Mouse (Mus musculus) hindbrain, embryonic 16.5 days (tissue): ENCODE results near the gene C1qtnf3. TPM values are rescaled to one million over a fixed set of nuclear protein-coding genes. Genes with fewer than 3 reads are reported as not detected.

ENCODE experiments used
- ATAC-seq: fragments of 200-750 bp; cut with Nextera tagmentation; 2 replicates; pipeline ENCODE4 v1.8.0; 2017; ENCODE audit warnings: moderate TSS enrichment, moderate library complexity
- H3K27ac ChIP-seq: fragments of 300-500 bp; sonication (generic); 2 replicates; pipeline ENCODE4 v1.5.1; 2014; ENCODE audit warnings: low read depth, mild to moderate bottlenecking, control low read depth, low read length, moderate library complexity
- H3K27me3 ChIP-seq: fragments of 300-500 bp; sonication (generic); replicated peaks from 2 replicates; pipeline ENCODE4 v1.6.1; 2014; ENCODE audit warnings: low read length; ENCODE audit not compliant: control insufficient read depth, insufficient read depth
- H3K36me3 ChIP-seq: fragments of 300-500 bp; sonication (generic); 2 replicates; pipeline ENCODE4 v1.6.1; 2014; ENCODE audit warnings: mild to moderate bottlenecking, low read length, moderate library complexity, mixed read lengths; ENCODE audit not compliant: control insufficient read depth, insufficient read depth
- H3K4me1 ChIP-seq: fragments of 300-500 bp; sonication (generic); 2 replicates; pipeline ENCODE4 v1.6.1; 2014; ENCODE audit warnings: low read depth, low read length; ENCODE audit not compliant: control insufficient read depth, insufficient read depth
- H3K4me2 ChIP-seq: fragments of 300-500 bp; sonication (generic); 2 replicates; pipeline ENCODE4 v1.6.1; 2014; ENCODE audit warnings: mild to moderate bottlenecking, low read length, control low read depth, moderate library complexity
- H3K4me3 ChIP-seq: fragments of 300-500 bp; sonication (generic); 2 replicates; pipeline ENCODE4 v1.5.1; 2014; ENCODE audit warnings: mild to moderate bottlenecking, low read length, control low read depth, moderate library complexity
- H3K9ac ChIP-seq: fragments of 300-500 bp; sonication (generic); 2 replicates; pipeline ENCODE4 v1.6.1; 2014; ENCODE audit warnings: low read depth, mild to moderate bottlenecking, control low read depth, low read length, moderate library complexity
- H3K9me3 ChIP-seq: fragments of 300-500 bp; sonication (generic); 2 replicates; pipeline ENCODE4 v1.6.1; 2014; ENCODE audit warnings: mild to moderate bottlenecking, low read length, moderate library complexity; ENCODE audit not compliant: control insufficient read depth
- WGBS: fragments of 180-500 bp; shearing (Covaris S2); extraction: QIAGEN DNeasy Blood & Tissue Kit; methylation state at CpG from one replicate; pipeline ENCODE4 v1.1.7; 2014; 5-methylcytosine and 5-hydroxymethylcytosine counted together
- polyA plus RNA-seq: library from polyadenylated mRNA; unstranded; fragments of >200 nt; fragmentation: Nextera tagmentation; extraction: Ambion mirVana; gene quantifications from 2 replicates; pipeline ENCODE4 v1.2.1, GENCODE M21; 2015

C1qtnf3 gene
- polyA plus RNA-seq, 1 experiment from 2014 or later, result 1.7 TPM

GRCm38 (mm10) chr15:10953465-10953864 lies 1.3 kb downstream of the C1qtnf3 start:
- WGBS, result 65% methylated on average over 1 of the region's 1 CpGs
- Histone ChIP-seq H3K36me3 (no peaks in the 10 kb centered on the region), H3K27ac (no peak overlapping the region), H3K4me1 (peaks cover 4% of the 10 kb centered on the region), H3K9ac (no peak overlapping the region), H3K9me3 (no peaks in the 10 kb centered on the region), H3K4me3 (no peak overlapping the region), H3K4me2 (no peak overlapping the region), H3K27me3 (no peaks in the 10 kb centered on the region)
- no peak for ATAC-seq

DNA sequence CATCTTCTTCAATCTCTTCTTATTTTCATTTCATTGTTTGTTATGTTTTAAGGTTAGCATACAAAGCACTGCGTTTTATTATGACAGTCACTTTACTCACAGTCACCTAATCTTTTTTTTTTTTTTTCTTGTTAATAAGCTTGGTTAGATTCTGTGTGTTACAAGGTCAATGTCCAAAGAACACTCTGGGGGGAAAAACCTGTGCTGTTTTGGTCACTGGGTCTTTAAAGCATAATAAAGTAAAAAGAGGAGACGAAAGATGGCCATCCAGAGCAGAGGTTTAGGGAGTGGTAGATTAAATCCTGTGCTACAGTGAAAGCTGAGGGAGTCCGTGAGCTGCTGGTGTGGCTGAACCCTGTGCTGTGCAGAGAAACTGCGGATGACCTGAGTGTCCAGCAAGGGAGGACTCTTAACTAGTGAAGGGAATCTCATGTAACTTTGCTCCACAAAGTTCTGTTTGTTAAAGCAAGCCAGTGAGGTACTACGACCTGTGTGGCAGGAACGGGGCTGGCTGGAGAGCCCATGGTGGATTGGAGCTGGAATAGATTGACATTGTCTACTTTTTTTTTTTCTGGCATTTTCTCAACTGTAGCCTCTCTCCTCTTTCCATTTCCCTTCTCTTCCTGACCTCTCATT lies 2.4 kb downstream of the C1qtnf3 start:
- Histone ChIP-seq H3K36me3 (no peaks in the 10 kb centered on the region), H3K4me2 (no peak overlapping the region), H3K4me3 (no peak overlapping the region), H3K9me3 (no peaks in the 10 kb centered on the region), H3K4me1 (peaks cover 4% of the 10 kb centered on the region), H3K9ac (no peak overlapping the region), H3K27ac (no peak overlapping the region), H3K27me3 (no peaks in the 10 kb centered on the region)
- ATAC-seq, result no peak
- WGBS, result 90% methylated on average over 6 of the region's 6 CpGs

DNA sequence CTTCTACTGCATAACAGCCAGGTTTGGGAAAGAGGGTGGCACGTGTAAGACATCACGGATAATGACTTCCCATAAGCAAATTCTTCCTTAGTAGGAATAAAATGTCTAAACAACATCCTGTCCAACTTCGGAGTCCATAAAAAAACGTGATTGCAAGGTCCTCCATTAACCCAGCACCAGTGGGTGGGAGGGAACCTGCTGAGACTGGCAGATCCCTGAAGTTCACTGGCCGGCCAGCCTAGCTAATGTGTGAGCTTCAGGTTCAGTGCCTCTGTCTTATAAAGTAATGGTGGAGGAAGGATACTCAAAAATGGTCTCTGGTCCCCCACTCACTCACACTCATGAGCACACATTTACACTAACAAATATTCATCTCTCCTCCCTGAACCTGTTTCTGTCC lies 3.0 kb downstream of the C1qtnf3 start:
- Histone ChIP-seq H3K4me2 (no peak overlapping the region), H3K27me3 (no peaks in the 10 kb centered on the region), H3K4me1 (peaks cover 4% of the 10 kb centered on the region), H3K4me3 (no peak overlapping the region), H3K9ac (no peak overlapping the region), H3K9me3 (no peaks in the 10 kb centered on the region), H3K27ac (no peak overlapping the region), H3K36me3 (no peaks in the 10 kb centered on the region)
- no peak for ATAC-seq
- whole genome bisulfite sequencing, result 74% methylated on average over 5 of the region's 5 CpGs

- Histone ChIP-seq H3K36me3 (no peaks in the 10 kb centered on the region), H3K4me2 (no peak overlapping the region), H3K27me3 (no peaks in the 10 kb centered on the region), H3K4me3 (no peak overlapping the region), H3K27ac (no peak overlapping the region), H3K4me1 (peaks cover 4% of the 10 kb centered on the region), H3K9ac (no peak overlapping the region), H3K9me3 (no peaks in the 10 kb centered on the region)
- no peak for ATAC-seq
- 45% methylated on average over 3 of the region's 3 CpGs for WGBS
Observed at GRCm38 (mm10) chr15:10956706-10957105, 4.6 kb downstream of the C1qtnf3 start.

DNA sequence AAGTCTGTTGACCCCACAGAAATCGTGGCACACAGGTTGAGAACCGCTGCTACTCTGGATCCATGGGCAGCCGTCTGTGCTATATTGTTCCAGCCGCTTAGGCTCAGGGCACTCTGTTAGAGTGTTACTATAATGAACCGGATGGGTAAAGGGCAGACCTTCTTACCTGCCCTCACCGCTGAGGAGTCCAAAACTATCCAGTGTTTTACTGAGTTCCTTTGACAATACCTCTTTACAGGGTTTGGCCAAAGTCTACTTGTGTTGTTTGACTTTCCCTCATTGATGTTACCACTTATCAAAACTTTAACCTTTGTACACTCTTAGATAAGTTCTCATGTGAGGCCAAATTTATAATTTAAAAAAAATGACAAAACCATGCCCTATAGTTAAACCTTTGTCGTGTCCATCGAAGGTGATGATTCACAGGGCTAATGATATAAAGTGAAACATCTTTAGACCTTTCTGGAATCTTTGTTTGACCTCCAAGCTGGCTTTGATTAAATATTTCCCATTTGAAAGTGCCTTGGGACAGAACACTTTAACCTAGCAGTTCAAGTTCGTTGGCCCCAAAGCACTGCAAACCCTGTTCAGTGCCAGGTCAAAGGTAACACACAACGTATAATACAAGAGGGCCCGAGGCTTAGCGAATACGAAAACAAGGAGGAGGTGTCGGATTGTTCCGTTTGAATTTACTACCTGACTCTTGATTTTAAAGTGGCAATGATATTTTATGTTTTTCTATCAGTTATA lies 7.3 kb downstream of the C1qtnf3 start:
- no peak overlapping the region for H3K4me3 ChIP-seq
- no peaks in the 10 kb centered on the region for H3K27me3 ChIP-seq
- no peak overlapping the region for H3K4me2 ChIP-seq
- H3K9me3 ChIP-seq, result no peaks in the 10 kb centered on the region
- ATAC-seq, result no peak
- H3K4me1 ChIP-seq, result no peaks in the 10 kb centered on the region
- WGBS, result 93% methylated on average over 15 of the region's 15 CpGs
- H3K27ac ChIP-seq, result no peak overlapping the region
- H3K9ac ChIP-seq, result no peak overlapping the region
- no peaks in the 10 kb centered on the region for H3K36me3 ChIP-seq

DNA sequence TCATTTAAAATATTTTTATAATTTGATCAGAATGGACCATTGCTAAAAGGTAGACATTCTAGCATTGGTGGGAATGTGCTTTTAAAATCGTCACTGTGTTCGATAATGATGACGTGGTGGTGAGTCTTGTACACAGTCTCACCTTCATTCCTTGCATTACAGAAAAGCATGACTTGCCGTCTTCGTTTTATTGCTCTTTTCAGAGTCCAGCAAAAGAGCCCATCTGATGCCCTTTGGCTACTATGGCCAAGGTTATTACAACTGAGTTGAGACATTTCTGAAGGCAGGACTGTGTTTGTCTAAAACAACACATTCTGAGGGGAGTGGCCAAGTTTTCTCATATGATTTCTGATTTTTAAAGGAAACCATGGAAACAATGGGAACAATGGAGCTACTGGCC lies 8.1 kb downstream of the C1qtnf3 start:
- no peak overlapping the region for H3K27ac ChIP-seq
- no peak overlapping the region for H3K4me3 ChIP-seq
- no peaks in the 10 kb centered on the region for H3K36me3 ChIP-seq
- H3K27me3 ChIP-seq, result no peaks in the 10 kb centered on the region
- H3K9ac ChIP-seq, result no peak overlapping the region
- no peak overlapping the region for H3K4me2 ChIP-seq
- 93% methylated on average over 5 of the region's 5 CpGs for WGBS
- no peak for ATAC-seq
- no peaks in the 10 kb centered on the region for H3K4me1 ChIP-seq
- H3K9me3 ChIP-seq, result no peaks in the 10 kb centered on the region

DNA sequence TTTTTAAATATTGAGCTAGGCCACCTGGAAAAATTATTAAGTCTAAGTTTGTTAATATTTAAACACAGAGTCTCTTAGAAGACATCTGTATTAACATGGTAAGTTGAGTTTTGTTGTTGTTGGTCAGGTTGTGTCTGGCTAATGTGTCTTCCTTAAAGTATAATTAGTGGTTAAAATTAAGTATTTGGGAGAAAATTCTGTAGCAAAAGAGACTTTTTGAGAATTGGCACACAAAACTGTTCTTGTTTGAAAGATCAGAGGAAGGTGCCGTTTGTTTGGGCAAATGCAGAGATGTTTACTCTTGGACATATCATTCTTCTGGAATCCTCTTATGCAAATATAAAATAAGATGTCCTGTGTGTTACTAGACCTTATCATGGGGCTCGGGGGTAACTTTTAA lies 10.5 kb downstream of the C1qtnf3 start:
- Histone ChIP-seq H3K36me3 (no peaks in the 10 kb centered on the region), H3K9ac (no peak overlapping the region), H3K9me3 (no peaks in the 10 kb centered on the region), H3K4me1 (no peaks in the 10 kb centered on the region), H3K4me3 (no peak overlapping the region), H3K4me2 (no peak overlapping the region), H3K27ac (no peak overlapping the region), H3K27me3 (no peaks in the 10 kb centered on the region)
- ATAC-seq, result no peak
- WGBS, result 88% methylated on average over 2 of the region's 2 CpGs

- ATAC-seq, result no peak
- Histone ChIP-seq H3K9ac (no peak overlapping the region), H3K9me3 (no peaks in the 10 kb centered on the region), H3K36me3 (no peaks in the 10 kb centered on the region), H3K27ac (no peak overlapping the region), H3K4me2 (no peak overlapping the region), H3K4me1 (no peaks in the 10 kb centered on the region), H3K4me3 (no peak overlapping the region), H3K27me3 (no peaks in the 10 kb centered on the region)
- WGBS, result 79% methylated on average over 3 of the region's 3 CpGs
Observed at GRCm38 (mm10) chr15:10969439-10969838, 17.3 kb downstream of the C1qtnf3 start.

GRCm38 (mm10) chr15:10970777-10971176 lies 18.6 kb downstream of the C1qtnf3 start:
- Histone ChIP-seq H3K4me3 (no peak overlapping the region), H3K4me1 (no peaks in the 10 kb centered on the region), H3K9ac (no peak overlapping the region), H3K27ac (no peak overlapping the region), H3K36me3 (no peaks in the 10 kb centered on the region), H3K9me3 (no peaks in the 10 kb centered on the region), H3K4me2 (no peak overlapping the region), H3K27me3 (no peaks in the 10 kb centered on the region)
- ATAC-seq, result no peak
- WGBS, result 91% methylated on average over 5 of the region's 5 CpGs
